Mouse (Mus musculus) megakaryocyte, embryonic 14.5 days (primary cell): ENCODE measurements around the gene Atxn10.

ENCODE experiments used
- FLI1 ChIP-seq: IDR thresholded peaks from 2 replicates; pipeline ENCODE4 v1.6.1; 2012; ENCODE audit warnings: low read length, inconsistent platforms, mixed read lengths
- GATA1 ChIP-seq: IDR thresholded peaks from 3 replicates; pipeline ENCODE4 v1.6.1; 2012; ENCODE audit warnings: mixed read lengths, low read length, inconsistent platforms, borderline replicate concordance

- TF ChIP-seq GATA1: no peak
- no peak for TF ChIP-seq FLI1
Measured at GRCm38 (mm10) chr15:85319924-85320668, 15.9 kb upstream of the Atxn10 start.
